Mouse (Mus musculus): ENCODE results near the gene Sclt1.

DNA sequence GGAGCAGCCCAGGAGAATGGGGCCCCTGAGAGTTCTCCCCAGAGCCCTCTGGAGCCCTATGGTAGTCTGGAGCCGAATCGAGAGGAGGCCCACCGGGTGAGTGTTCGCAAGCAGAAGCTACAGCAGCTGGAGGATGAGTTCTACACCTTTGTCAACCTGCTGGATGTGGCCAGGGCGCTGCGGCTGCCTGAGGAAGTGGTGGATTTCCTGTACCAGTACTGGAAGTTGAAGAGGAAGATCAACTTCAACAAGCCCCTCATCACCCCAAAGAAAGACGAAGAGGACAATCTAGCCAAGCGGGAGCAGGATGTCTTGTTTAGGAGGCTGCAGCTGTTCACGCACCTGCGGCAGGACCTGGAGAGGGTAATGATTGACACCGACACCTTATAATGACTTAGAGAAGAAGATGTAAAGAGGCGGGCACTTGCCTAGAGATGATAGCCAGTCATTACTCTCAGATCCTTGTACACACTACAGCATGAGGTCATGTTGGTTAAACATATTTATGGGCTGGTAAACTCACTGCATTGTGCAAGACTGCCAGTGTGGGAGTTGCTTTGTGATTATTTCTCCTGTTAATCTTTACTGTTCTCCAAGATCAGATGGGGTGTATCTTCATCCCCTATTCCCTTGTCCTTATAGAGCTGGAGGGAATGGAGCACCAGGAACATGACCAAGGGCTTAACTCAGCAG lies 137.5 kb downstream of the Sclt1 start:
- TF ChIP-seq CTCF (IDR thresholded peaks at IDR 0.05; ENCODE audit: control insufficient read depth, insufficient read depth, low read length): no peak
- TF ChIP-seq POLR2A (IDR thresholded peaks at IDR 0.05; ENCODE audit: borderline replicate concordance, control insufficient read depth, low read depth, low read length): no peak
